Mouse (Mus musculus) thymus, adult 2 months (tissue): ENCODE results near the gene Cntn3.

Source experiments
- CTCF ChIP-seq: fragments of 200-500 bp; IDR thresholded peaks from 2 replicates; pipeline ENCODE4 v1.5.1; 2012; ENCODE audit warnings: mild to moderate bottlenecking, control low read depth, low read length, moderate library complexity, borderline replicate concordance; ENCODE audit not compliant: control insufficient read depth, poor library complexity, insufficient read depth; ENCODE audit errors: extremely low read depth
- POLR2A ChIP-seq: fragments of 200-500 bp; IDR thresholded peaks from 2 replicates; pipeline ENCODE4 v1.6.1; 2012; ENCODE audit warnings: mild to moderate bottlenecking, low read length, control low read depth, moderate library complexity; ENCODE audit not compliant: control insufficient read depth, poor library complexity, insufficient read depth; ENCODE audit errors: extremely low read depth

DNA sequence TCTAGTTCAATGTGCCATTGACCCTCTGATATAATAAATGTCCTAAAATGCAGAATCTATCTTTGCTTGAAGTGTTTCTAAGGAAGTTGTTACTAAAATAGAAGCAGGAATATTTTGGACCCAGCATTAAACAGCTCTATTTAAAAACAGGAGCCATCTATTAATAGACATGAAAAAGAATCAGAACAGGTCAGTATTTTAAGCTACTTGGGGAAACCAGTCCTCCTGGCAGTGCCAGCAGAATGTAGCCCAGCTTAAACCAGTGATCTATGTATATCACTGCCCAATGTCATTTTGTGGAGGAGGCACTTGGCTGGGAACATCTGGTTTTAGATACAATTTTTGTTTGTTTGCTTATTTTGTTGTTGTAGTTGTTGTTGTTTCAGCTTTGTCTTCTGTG lies 209.0 kb downstream of the Cntn3 start:
- TF ChIP-seq CTCF (no peak), POLR2A (no peak)
